18 mouse cellular contexts compared by ENCODE assay signal in genomic region chr6:112812884-112813283, GRCm38 (mm10).
DNase-seq lines count a peak whose midpoint lies in the region; ATAC-seq and TF ChIP-seq lines count a peak whose summit lies in the region.
"Had no signal": no experiment of that assay in that cellular context is flagged by ENCODE, and none has a peak within 500 bp of the region (broad histone marks: within the 10 kb centered on the region; RNA-seq: fewer than 3 reads in every experiment).

No protein-coding gene starts in this region.

- H3K9me3 ChIP-seq in hindbrain, embryonic 12.5 days (replicated peaks), result no peaks in the 10 kb centered on the region
- no peaks in the 10 kb centered on the region for H3K9me3 ChIP-seq in hindbrain, postnatal 0 days (ENCODE audit: low read length)
- H3K9me3 ChIP-seq in midbrain, embryonic 15.5 days, result no peaks in the 10 kb centered on the region
- H3K9me3 ChIP-seq: embryonic facial prominence, embryonic 12.5 days; forebrain, embryonic 12.5 days; heart, embryonic 13.5 days had no signal

- TF ChIP-seq CTCF in hindbrain, postnatal 0 days (IDR thresholded peaks at IDR 0.05; ENCODE audit: low read depth), result no peak

- no peak overlapping the region for H3K4me2 ChIP-seq in hindbrain, embryonic 12.5 days (replicated peaks)
- no peak overlapping the region for H3K4me2 ChIP-seq in hindbrain, postnatal 0 days (ENCODE audit: low read depth, low read length)
- no peak overlapping the region for H3K4me2 ChIP-seq in midbrain, embryonic 15.5 days
- H3K4me2 ChIP-seq: embryonic facial prominence, embryonic 12.5 days; forebrain, embryonic 12.5 days; heart, embryonic 13.5 days had no signal

- no peak overlapping the region for H3K9ac ChIP-seq in hindbrain, embryonic 12.5 days
- no peak overlapping the region for H3K9ac ChIP-seq in hindbrain, postnatal 0 days (replicated peaks; ENCODE audit: low read length)
- no peak overlapping the region for H3K9ac ChIP-seq in midbrain, embryonic 15.5 days
- H3K9ac ChIP-seq: embryonic facial prominence, embryonic 12.5 days; forebrain, embryonic 12.5 days; heart, embryonic 13.5 days had no signal

- 0 out of 2 replicates have a peak, but pooled peaks cover 3% of the 10 kb centered on the region for H3K36me3 ChIP-seq in hindbrain, embryonic 12.5 days
- H3K36me3 ChIP-seq in hindbrain, postnatal 0 days (ENCODE audit: insufficient read depth, low read length), result 0 out of 2 replicates have a peak, but pooled peaks cover 3% of the 10 kb centered on the region
- no peaks in the 10 kb centered on the region for H3K36me3 ChIP-seq in midbrain, embryonic 15.5 days (replicated peaks)
- H3K36me3 ChIP-seq: embryonic facial prominence, embryonic 12.5 days; heart, embryonic 13.5 days had no signal

- no peak for ATAC-seq in hindbrain, embryonic 12.5 days (ENCODE audit: low FRiP score)
- no peak for ATAC-seq in hindbrain, postnatal 0 days
- ATAC-seq in midbrain, embryonic 15.5 days (replicated peaks), result no peak

- H3K27ac ChIP-seq in hindbrain, embryonic 12.5 days, result peak overlapping the region; percentile 44; the same call in 1 of the 2 replicates
- H3K27ac ChIP-seq in hindbrain, postnatal 0 days, result no peak overlapping the region
- 0 out of 2 replicates have a peak overlapping the region, but pooled peaks have one; percentile 88 for H3K27ac ChIP-seq in midbrain, embryonic 15.5 days
- H3K27ac ChIP-seq: embryonic facial prominence, embryonic 12.5 days; heart, embryonic 13.5 days had no signal

- peaks cover 78% of the 10 kb centered on the region for H3K4me1 ChIP-seq in hindbrain, embryonic 12.5 days
- H3K4me1 ChIP-seq in hindbrain, postnatal 0 days (ENCODE audit: insufficient read depth, low read length), result peaks cover 21% of the 10 kb centered on the region
- H3K4me1 ChIP-seq in midbrain, embryonic 15.5 days, result peaks cover 69% of the 10 kb centered on the region
- H3K4me1 ChIP-seq: heart, embryonic 13.5 days had no signal

- WGBS in hindbrain, embryonic 12.5 days, result 95% methylated on average over 7 of the region's 7 CpGs
- 92% methylated on average over 7 of the region's 7 CpGs for WGBS in hindbrain, postnatal 0 days
- 90% methylated on average over 7 of the region's 7 CpGs for WGBS in midbrain, embryonic 15.5 days

- H3K27me3 ChIP-seq in hindbrain, embryonic 12.5 days, result no peaks in the 10 kb centered on the region
- no peaks in the 10 kb centered on the region for H3K27me3 ChIP-seq in hindbrain, postnatal 0 days (ENCODE audit: insufficient read depth, low read length)
- H3K27me3 ChIP-seq in midbrain, embryonic 15.5 days (replicated peaks), result no peaks in the 10 kb centered on the region
- H3K27me3 ChIP-seq: embryonic facial prominence, embryonic 12.5 days; forebrain, embryonic 12.5 days; heart, embryonic 13.5 days had no signal

- no peak for DNase-seq in hindbrain, postnatal 0 days (ENCODE audit: low spot score)
- peak; percentile 62 for DNase-seq in layer of hippocampus, adult 9-11 months
- no peak for DNase-seq in layer of hippocampus, adult 11-12 months (ENCODE audit: low spot score)
- DNase-seq in right cerebral cortex, adult 18-20 months, result peak; percentile 17
- no peak for DNase-seq in right cerebral cortex, postnatal 36 days (ENCODE audit: low spot score in 2 of 2)
- DNase-seq in cerebellum, adult 8-10 months, result no peak
- DNase-seq: adrenal gland, adult 2 months; adrenal gland, postnatal 25 days; cerebellum, adult 18-20 months; cerebellum, postnatal 10 days; gastrocnemius, postnatal 36 days; heart, adult 11 months; heart, postnatal 36 days had no signal

- no peak overlapping the region for H3K4me3 ChIP-seq in hindbrain, embryonic 12.5 days
- H3K4me3 ChIP-seq in hindbrain, postnatal 0 days (ENCODE audit: low read length), result no peak overlapping the region
- no peak overlapping the region for H3K4me3 ChIP-seq in midbrain, embryonic 15.5 days
- H3K4me3 ChIP-seq: embryonic facial prominence, embryonic 12.5 days; forebrain, embryonic 12.5 days; heart, embryonic 13.5 days had no signal

Comparison
In these comparisons a context has a peak if more than half of its experiments do, and no peak if none do; other contexts are left out.
1. DNase-seq: peak in layer of hippocampus, adult 9-11 months (single experiment) and right cerebral cortex, adult 18-20 months (single experiment); none in hindbrain, postnatal 0 days (single experiment), layer of hippocampus, adult 11-12 months (single experiment), right cerebral cortex, postnatal 36 days (0 of 2) and cerebellum, adult 8-10 months (single experiment).